In genomic region chr7:112024446-112024730, GRCm38 (mm10) we compare ENCODE assay signal across 8 mouse cellular contexts. TPM values are rescaled to one million over a fixed set of nuclear protein-coding genes. Genes with fewer than 3 reads are reported as not detected.
DNase-seq lines count a peak whose midpoint lies in the region; ATAC-seq lines count a peak whose summit lies in the region.

No protein-coding gene starts in this region.

- H3K27ac ChIP-seq in neural tube, embryonic 11.5 days (ENCODE audit: low read depth, low read length) = 0 out of 2 replicates have a peak overlapping the region, but pooled peaks have one; percentile 99
- H3K27ac ChIP-seq in forebrain, embryonic 14.5 days (ENCODE audit: low read depth, low read length) = no peak overlapping the region
- peak overlapping the region; percentile 99 for H3K27ac ChIP-seq in limb, embryonic 15.5 days
- H3K27ac ChIP-seq in stomach, embryonic 15.5 days = peak overlapping the region; percentile 98

- H3K4me1 ChIP-seq in neural tube, embryonic 11.5 days (ENCODE audit: control insufficient read depth, insufficient read depth, low read length) = peaks cover 11% of the 10 kb centered on the region
- peaks cover 27% of the 10 kb centered on the region for H3K4me1 ChIP-seq in forebrain, embryonic 14.5 days (ENCODE audit: control insufficient read depth, insufficient read depth, low read length)
- peaks cover 26% of the 10 kb centered on the region for H3K4me1 ChIP-seq in limb, embryonic 15.5 days
- H3K4me1 ChIP-seq in stomach, embryonic 15.5 days = peaks cover 24% of the 10 kb centered on the region; the same call in 1 of the 2 replicates

- H3K4me3 ChIP-seq in neural tube, embryonic 11.5 days (ENCODE audit: low read depth, low read length) = peak overlapping the region; percentile 95
- H3K4me3 ChIP-seq in forebrain, embryonic 14.5 days (ENCODE audit: low read depth, low read length) = peak overlapping the region; percentile 98
- H3K4me3 ChIP-seq in limb, embryonic 15.5 days = peak overlapping the region; percentile 93
- H3K4me3 ChIP-seq in stomach, embryonic 15.5 days (replicated peaks) = peak overlapping the region; percentile 89

- no peak for ATAC-seq in neural tube, embryonic 11.5 days (ENCODE audit: insufficient read depth, low FRiP score, low TSS enrichment)
- ATAC-seq in forebrain, embryonic 14.5 days = no peak
- ATAC-seq in limb, embryonic 15.5 days (ENCODE audit: insufficient number of reproducible peaks, low FRiP score, low TSS enrichment, low read depth) = no peak
- no peak for ATAC-seq in stomach, embryonic 15.5 days (ENCODE audit: insufficient read depth, low FRiP score, low read depth)

- peak overlapping the region; percentile 75 for H3K4me2 ChIP-seq in neural tube, embryonic 11.5 days (ENCODE audit: low read depth)
- peak overlapping the region; percentile 89 for H3K4me2 ChIP-seq in forebrain, embryonic 14.5 days (ENCODE audit: low read length)
- H3K4me2 ChIP-seq in limb, embryonic 15.5 days = peak overlapping the region; percentile 75
- H3K4me2 ChIP-seq in stomach, embryonic 15.5 days = peak overlapping the region; percentile 91

- H3K9ac ChIP-seq in neural tube, embryonic 11.5 days (ENCODE audit: low read length) = peak overlapping the region; percentile 99
- peak overlapping the region; percentile 98 for H3K9ac ChIP-seq in forebrain, embryonic 14.5 days (ENCODE audit: low read length)
- peak overlapping the region; percentile 99; the same call in 1 of the 2 replicates for H3K9ac ChIP-seq in limb, embryonic 15.5 days
- H3K9ac ChIP-seq in stomach, embryonic 15.5 days = peak overlapping the region; percentile 95

- no peaks in the 10 kb centered on the region for H3K36me3 ChIP-seq in neural tube, embryonic 11.5 days (ENCODE audit: control insufficient read depth, insufficient read depth, low read length)
- no peaks in the 10 kb centered on the region for H3K36me3 ChIP-seq in forebrain, embryonic 14.5 days (ENCODE audit: control insufficient read depth, insufficient read depth, low read length)
- H3K36me3 ChIP-seq in limb, embryonic 15.5 days = 0 out of 2 replicates have a peak, but pooled peaks cover 3% of the 10 kb centered on the region
- H3K36me3 ChIP-seq in stomach, embryonic 15.5 days = no peaks in the 10 kb centered on the region

- WGBS in neural tube, embryonic 11.5 days = 33% methylated on average over 7 of the region's 7 CpGs
- WGBS in forebrain, embryonic 14.5 days = 30% methylated on average over 7 of the region's 7 CpGs
- 16% methylated on average over 7 of the region's 7 CpGs for WGBS in limb, embryonic 15.5 days
- 12% methylated on average over 7 of the region's 7 CpGs for WGBS in stomach, embryonic 15.5 days

- no peaks in the 10 kb centered on the region for H3K27me3 ChIP-seq in neural tube, embryonic 11.5 days (ENCODE audit: control insufficient read depth, insufficient read depth, low read length)
- no peaks in the 10 kb centered on the region for H3K27me3 ChIP-seq in forebrain, embryonic 14.5 days (replicated peaks; ENCODE audit: control insufficient read depth, insufficient read depth, low read length)
- no peaks in the 10 kb centered on the region for H3K27me3 ChIP-seq in limb, embryonic 15.5 days
- H3K27me3 ChIP-seq in stomach, embryonic 15.5 days (replicated peaks) = no peaks in the 10 kb centered on the region

- no peaks in the 10 kb centered on the region for H3K9me3 ChIP-seq in neural tube, embryonic 11.5 days (ENCODE audit: control insufficient read depth, low read length)
- no peaks in the 10 kb centered on the region for H3K9me3 ChIP-seq in forebrain, embryonic 14.5 days (replicated peaks; ENCODE audit: control insufficient read depth, low read length)
- no peaks in the 10 kb centered on the region for H3K9me3 ChIP-seq in limb, embryonic 15.5 days
- H3K9me3 ChIP-seq in stomach, embryonic 15.5 days = no peaks in the 10 kb centered on the region

- no peak for DNase-seq in neural tube, embryonic 11.5 days (ENCODE audit: low spot score)
- DNase-seq in neural tube, embryonic 10.5 days (ENCODE audit: extremely low spot score, low spot score) = no peak
- DNase-seq in forebrain, embryonic 14.5 days (ENCODE audit: low spot score) = no peak
- DNase-seq in right cerebral cortex, postnatal 10 days (ENCODE audit: low spot score in 2 of 2) = no peak
- no peak for DNase-seq in urinary bladder, postnatal 25 days (ENCODE audit: low spot score)
- DNase-seq in right cerebral cortex, postnatal 4 days = no peak

RNA-seq across cellular contexts. Expression of gene Usp47, which starts 1.1 kb away (rescaled TPM):
- polyA plus RNA-seq in neural tube, embryonic 11.5 days (2014; fragmentation: Nextera tagmentation; extraction: Ambion mirVana) = 113 and 119 TPM in 2 replicates
- polyA plus RNA-seq in forebrain, embryonic 14.5 days (2014; fragmentation: Nextera tagmentation; extraction: Ambion mirVana) = 82.0 and 93.0 TPM in 2 replicates
- 65.1 and 66.5 TPM in 2 replicates for polyA plus RNA-seq in limb, embryonic 15.5 days (2015; fragmentation: Nextera tagmentation; extraction: Ambion mirVana)
- 59.2 and 60.5 TPM in 2 replicates for polyA plus RNA-seq in stomach, embryonic 15.5 days (2015; fragmentation: Nextera tagmentation; extraction: Ambion mirVana)
